Mouse (Mus musculus) liver, postnatal 0 days (tissue): ENCODE data around the gene Prkacb. TPM values are rescaled to one million over a fixed set of nuclear protein-coding genes. Genes with fewer than 3 reads are reported as not detected.
A peak's percentile ranks its signal among the peaks of the same experiment; 100 is the strongest.

Experiments used
- ATAC-seq: fragments of 200-750 bp; cut with Nextera tagmentation; 2 replicates; pipeline ENCODE4 v1.8.0; 2017; ENCODE audit warnings: mild to moderate bottlenecking, moderate library complexity
- DNase-seq: peaks from one replicate; pipeline ENCODE4 v3.0.0-alpha.2; 2016
- H3K27ac ChIP-seq: fragments of 300-500 bp; sonication (generic); 2 replicates; pipeline ENCODE4 v1.5.1; 2014; ENCODE audit warnings: antibody characterized with exemption, moderate library complexity, mild to moderate bottlenecking, low read depth
- H3K27me3 ChIP-seq: fragments of 300-500 bp; sonication (generic); 2 replicates; pipeline ENCODE4 v1.6.1; 2014; ENCODE audit warnings: low read length, control low read depth, mixed read lengths; ENCODE audit not compliant: insufficient read depth
- H3K36me3 ChIP-seq: fragments of 300-500 bp; sonication (generic); replicated peaks from 2 replicates; pipeline ENCODE4 v1.6.1; 2014; ENCODE audit warnings: mild to moderate bottlenecking, control low read depth, low read length, moderate library complexity, mixed read lengths; ENCODE audit not compliant: insufficient read depth
- H3K4me1 ChIP-seq: fragments of 300-500 bp; sonication (generic); 2 replicates; pipeline ENCODE4 v1.6.1; 2014; ENCODE audit warnings: antibody characterized with exemption, mild to moderate bottlenecking, control low read depth; ENCODE audit not compliant: insufficient read depth
- H3K4me2 ChIP-seq: fragments of 300-500 bp; sonication (generic); 2 replicates; pipeline ENCODE4 v1.6.1; 2014; ENCODE audit warnings: low read depth, mild to moderate bottlenecking, low read length, moderate library complexity, mixed read lengths
- H3K4me3 ChIP-seq: fragments of 300-500 bp; sonication (generic); 2 replicates; pipeline ENCODE4 v1.5.1; 2014; ENCODE audit warnings: low read depth, low read length
- H3K9ac ChIP-seq: fragments of 300-500 bp; sonication (generic); replicated peaks from 2 replicates; pipeline ENCODE4 v1.6.1; 2014; ENCODE audit warnings: mild to moderate bottlenecking, moderate library complexity
- H3K9me3 ChIP-seq: fragments of 300-500 bp; sonication (generic); 2 replicates; pipeline ENCODE4 v1.6.1; 2016; ENCODE audit warnings: mild to moderate bottlenecking, control low read depth, low read length, mixed read lengths
- CTCF ChIP-seq: sonication (generic); IDR thresholded peaks from 2 replicates; pipeline ENCODE4 v1.5.1; 2016; ENCODE audit warnings: antibody characterized with exemption, low read depth
- EP300 ChIP-seq: IDR thresholded peaks from 2 replicates; pipeline ENCODE4 v1.6.1; 2016; ENCODE audit warnings: antibody characterized with exemption, low read depth, mild to moderate bottlenecking
- WGBS: fragments of 180-500 bp; shearing (Covaris S2); extraction: QIAGEN DNeasy Blood & Tissue Kit; methylation state at CpG from one replicate; pipeline ENCODE4 v1.1.7; 2014; ENCODE audit not compliant: insufficient replicate concordance; 5-methylcytosine and 5-hydroxymethylcytosine counted together
- polyA plus RNA-seq: library from polyadenylated mRNA; unstranded; fragments of >200 nt; fragmentation: Nextera tagmentation; extraction: Ambion mirVana; gene quantifications from 2 replicates; pipeline ENCODE4 v1.2.1, GENCODE M21; 2015

The Prkacb gene
- polyA plus RNA-seq, 1 experiment from 2014 or later, result 15.4 TPM

DNA sequence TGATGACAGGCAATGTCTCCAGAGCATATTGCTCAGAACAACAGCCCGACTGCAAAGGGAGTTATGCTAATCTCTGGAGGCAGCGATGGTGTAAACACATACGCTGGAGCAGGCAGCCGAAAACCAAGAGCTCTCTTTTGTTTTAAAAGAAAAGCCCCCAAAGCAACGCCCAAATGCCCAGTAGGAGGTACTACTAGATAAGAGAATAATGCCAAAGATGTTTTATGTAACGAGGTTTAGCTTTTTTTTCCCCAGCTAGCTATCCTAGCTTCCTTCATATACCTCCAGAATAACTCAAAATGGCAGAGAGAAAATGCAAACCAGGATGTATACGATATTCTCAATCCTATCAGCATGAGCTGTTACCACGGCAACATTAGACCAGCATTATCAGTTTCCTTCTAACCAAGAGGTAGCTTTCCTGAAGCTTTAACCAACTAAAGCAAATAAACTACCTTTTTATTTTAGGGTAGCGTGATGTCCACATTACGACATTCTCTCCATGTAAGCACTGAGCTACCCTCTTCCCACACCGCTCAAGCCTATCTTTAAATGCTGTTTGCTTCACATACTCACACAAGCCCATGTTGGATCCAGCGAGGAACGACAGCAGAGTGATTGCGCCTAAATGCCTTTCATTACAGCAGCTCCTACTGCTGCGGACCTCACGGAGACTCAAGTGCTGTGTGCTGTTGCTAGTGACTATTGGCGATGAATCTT, 42.7 kb downstream of the Prkacb start:
- Histone ChIP-seq H3K4me3 (no peak overlapping the region), H3K27me3 (no peaks in the 10 kb centered on the region), H3K36me3 (no peaks in the 10 kb centered on the region), H3K4me1 (peaks cover 10% of the 10 kb centered on the region), H3K9ac (peak overlapping the region; percentile 30; the same call in 1 of the 2 replicates), H3K4me2 (peak overlapping the region; percentile 55), H3K9me3 (no peaks in the 10 kb centered on the region), H3K27ac (no peak overlapping the region)
- no peak for TF ChIP-seq CTCF
- TF ChIP-seq EP300, result no peak
- ATAC-seq, result no peak
- DNase-seq, result no peak
- 50% methylated on average over 17 of the region's 17 CpGs for WGBS

- Histone ChIP-seq H3K4me2 (peak overlapping the region; percentile 55; the same call in 1 of the 2 replicates), H3K4me3 (no peak overlapping the region), H3K36me3 (no peaks in the 10 kb centered on the region), H3K27ac (no peak overlapping the region), H3K27me3 (no peaks in the 10 kb centered on the region), H3K9me3 (no peaks in the 10 kb centered on the region), H3K4me1 (peaks cover 10% of the 10 kb centered on the region), H3K9ac (no peak overlapping the region)
- TF ChIP-seq CTCF (no peak), EP300 (no peak)
- no peak for DNase-seq
- no peak for ATAC-seq
- 54% methylated on average over 2 of the region's 2 CpGs for WGBS
Observed at GRCm38 (mm10) chr3:146769569-146769939, 43.2 kb downstream of the Prkacb start.

DNA sequence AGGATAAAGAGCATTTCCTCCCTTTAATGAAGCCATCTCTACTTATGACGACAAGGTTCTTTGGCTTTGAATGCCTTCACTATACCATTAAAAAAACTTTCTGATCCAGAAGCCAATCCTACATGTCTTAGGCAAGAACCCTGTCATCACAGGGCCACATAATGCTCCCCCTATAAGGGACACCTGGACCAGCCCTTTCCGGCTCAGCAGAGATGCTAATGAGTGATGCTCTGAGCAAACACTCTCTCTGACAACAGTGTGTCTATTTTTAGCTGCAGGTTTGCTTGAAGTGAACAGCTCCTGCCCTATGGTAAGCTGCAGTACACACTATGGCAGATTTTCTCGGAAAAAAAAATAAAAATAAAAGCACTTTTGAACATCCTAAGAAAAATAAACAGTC, 43.9 kb downstream of the Prkacb start:
- whole genome bisulfite sequencing, result 63% methylated on average over 3 of the region's 3 CpGs

DNA sequence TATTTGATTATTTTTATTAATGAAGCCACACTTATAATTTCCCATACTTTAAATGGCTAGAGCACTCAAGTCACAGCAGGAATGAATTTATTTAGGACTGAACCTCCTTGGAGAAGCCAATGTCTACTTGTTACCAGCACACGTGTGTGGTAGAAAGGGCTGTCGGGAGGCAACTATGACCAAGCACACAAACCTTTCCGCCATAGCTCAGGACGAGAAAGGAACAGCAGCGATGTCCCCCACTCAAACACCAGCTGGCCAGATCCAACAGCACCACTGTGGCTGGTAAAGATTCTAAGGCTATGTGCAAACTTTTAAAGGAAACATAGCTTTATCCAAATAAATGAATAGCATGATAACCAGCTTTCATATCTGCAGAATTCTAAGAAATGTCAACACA, 44.4 kb downstream of the Prkacb start:
- H3K4me1 ChIP-seq, result peaks cover 15% of the 10 kb centered on the region
- H3K4me3 ChIP-seq, result no peak overlapping the region
- H3K36me3 ChIP-seq, result no peaks in the 10 kb centered on the region
- H3K9ac ChIP-seq, result no peak overlapping the region
- DNase-seq (no peak), ATAC-seq (no peak)
- whole genome bisulfite sequencing, result 88% methylated on average over 5 of the region's 5 CpGs
- no peak overlapping the region for H3K27ac ChIP-seq
- no peaks in the 10 kb centered on the region for H3K9me3 ChIP-seq
- TF ChIP-seq CTCF (no peak), EP300 (no peak)
- no peak overlapping the region for H3K4me2 ChIP-seq
- no peaks in the 10 kb centered on the region for H3K27me3 ChIP-seq

More for the DNA sequence above, 43.9 kb downstream of the Prkacb start:
- Histone ChIP-seq H3K27ac (no peak overlapping the region), H3K4me2 (no peak overlapping the region), H3K4me3 (no peak overlapping the region), H3K4me1 (peaks cover 13% of the 10 kb centered on the region), H3K36me3 (no peaks in the 10 kb centered on the region), H3K9ac (no peak overlapping the region), H3K9me3 (no peaks in the 10 kb centered on the region), H3K27me3 (no peaks in the 10 kb centered on the region)
- DNase-seq, result no peak
- ATAC-seq, result no peak
- TF ChIP-seq CTCF, result no peak
- TF ChIP-seq EP300, result no peak

GRCm38 (mm10) chr3:146766701-146767181, 46.0 kb downstream of the Prkacb start:
- Histone ChIP-seq H3K9ac (no peak overlapping the region), H3K27me3 (no peaks in the 10 kb centered on the region), H3K9me3 (no peaks in the 10 kb centered on the region), H3K4me1 (peaks cover 17% of the 10 kb centered on the region), H3K27ac (peak overlapping the region; percentile 44; the same call in 1 of the 2 replicates), H3K4me2 (no peak overlapping the region), H3K4me3 (no peak overlapping the region), H3K36me3 (no peaks in the 10 kb centered on the region)
- WGBS, result 67% methylated on average over 8 of the region's 8 CpGs
- TF ChIP-seq CTCF, result no peak
- no peak for TF ChIP-seq EP300
- no peak for DNase-seq
- peak; percentile 40 for ATAC-seq

GRCm38 (mm10) chr3:146766071-146766605, 46.7 kb downstream of the Prkacb start:
- peak overlapping the region; percentile 44; the same call in 1 of the 2 replicates for H3K27ac ChIP-seq
- H3K9me3 ChIP-seq, result no peaks in the 10 kb centered on the region
- H3K4me1 ChIP-seq, result peaks cover 17% of the 10 kb centered on the region
- H3K36me3 ChIP-seq, result no peaks in the 10 kb centered on the region
- H3K4me3 ChIP-seq, result no peak overlapping the region
- DNase-seq (no peak), ATAC-seq (no peak)
- no peak for TF ChIP-seq EP300
- H3K9ac ChIP-seq, result no peak overlapping the region
- 93% methylated on average over 4 of the region's 4 CpGs for WGBS
- H3K27me3 ChIP-seq, result no peaks in the 10 kb centered on the region
- H3K4me2 ChIP-seq, result no peak overlapping the region
